Mouse (Mus musculus): ENCODE measurements around the gene Lrrn3. TPM values are rescaled to one million over a fixed set of nuclear protein-coding genes. Genes with fewer than 3 reads are reported as not detected.
A peak's percentile ranks its signal among the peaks of the same experiment; 100 is the strongest.

Gene Lrrn3
- total RNA-seq (2022), result under 1 TPM; 0.22 to 0.29 (median 0.27) TPM

DNA sequence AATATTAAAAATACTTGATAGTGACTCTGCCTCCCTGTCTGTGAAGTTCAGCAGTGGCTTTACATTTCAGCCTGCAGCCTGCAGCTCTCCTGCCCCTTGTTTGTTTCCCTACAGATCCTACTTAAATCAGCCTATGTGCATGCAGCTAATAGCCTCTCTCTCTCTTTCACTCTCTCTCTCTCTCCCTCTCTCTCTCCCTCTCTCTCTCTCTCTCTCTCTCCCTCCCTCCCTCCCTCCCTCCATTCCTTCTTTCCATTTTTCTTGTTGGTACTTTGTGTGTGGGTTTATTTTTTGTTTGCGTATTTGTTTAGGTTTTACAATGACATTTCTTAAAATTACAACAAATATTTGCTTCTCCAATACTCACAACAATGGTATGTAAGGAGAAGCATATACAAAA lies at the start of gene Lrrn3:
Lrrn3 (minus strand) TSS at position 101 of the 400 bp plus-strand sequence.
- no peak for DNase-seq (ENCODE audit: low spot score in 2 of 2)

DNA sequence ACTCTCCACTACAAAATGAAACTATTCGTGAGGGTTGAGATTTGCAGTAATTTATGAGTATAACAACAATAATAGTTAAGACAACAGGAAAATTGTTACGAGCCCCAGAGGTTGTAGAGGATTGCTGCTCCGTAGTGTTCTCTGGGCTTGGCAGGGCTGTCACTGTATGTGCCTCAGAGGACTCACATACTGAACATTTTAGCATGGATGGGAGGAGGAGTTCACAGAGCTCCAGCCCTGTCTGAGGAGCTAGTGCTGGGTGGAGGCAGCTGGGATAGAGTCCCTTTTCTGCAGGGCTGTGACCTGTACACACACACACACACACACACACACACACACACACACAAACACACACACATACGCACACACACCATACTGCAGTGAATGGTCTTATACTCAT lies 42.2 kb upstream of the Lrrn3 start:
- DNase-seq (ENCODE audit: low spot score in 2 of 2), result no peak

DNA sequence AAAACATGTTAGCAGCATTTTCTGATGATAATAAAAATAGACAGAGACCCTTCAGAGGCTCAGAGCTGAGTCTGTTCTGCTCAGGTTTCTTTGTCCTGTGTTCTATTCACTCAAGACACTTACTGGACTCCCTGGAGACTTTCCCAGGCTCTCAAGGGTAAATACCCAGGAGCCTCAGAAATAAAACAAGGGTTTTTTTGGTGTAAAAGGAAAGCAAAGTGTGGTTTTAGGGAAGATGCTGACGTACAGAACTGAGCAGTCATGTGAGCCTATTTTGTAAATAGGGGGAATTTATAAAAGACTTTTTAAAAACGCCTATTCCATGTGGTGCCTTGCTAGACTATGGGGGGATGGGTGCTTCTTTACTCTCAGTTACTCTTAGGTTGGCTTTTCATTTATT lies 40.5 kb upstream of the Lrrn3 start:
- DNase-seq (ENCODE audit: low spot score in 2 of 2), result no peak

DNA sequence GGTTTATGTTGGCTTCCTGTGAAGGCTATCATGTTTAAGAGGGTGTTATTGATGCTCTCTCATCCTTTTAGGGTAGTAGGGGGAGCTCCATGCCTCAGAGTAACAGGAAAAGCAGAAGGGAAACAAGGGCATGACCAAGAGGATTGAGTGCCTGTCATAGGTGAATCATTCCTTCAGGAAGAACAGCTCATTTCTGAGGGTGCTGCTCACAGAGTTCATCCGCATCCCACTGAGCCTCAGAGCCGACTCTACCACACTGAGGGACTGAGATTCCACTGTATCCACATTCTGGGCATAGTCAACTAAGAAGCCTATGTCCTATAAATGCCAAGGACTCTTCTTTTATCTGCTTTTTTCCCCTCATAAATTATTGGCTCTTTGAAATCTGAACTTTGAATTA lies 35.4 kb upstream of the Lrrn3 start:
- no peak for DNase-seq (ENCODE audit: low spot score in 2 of 2)

DNA sequence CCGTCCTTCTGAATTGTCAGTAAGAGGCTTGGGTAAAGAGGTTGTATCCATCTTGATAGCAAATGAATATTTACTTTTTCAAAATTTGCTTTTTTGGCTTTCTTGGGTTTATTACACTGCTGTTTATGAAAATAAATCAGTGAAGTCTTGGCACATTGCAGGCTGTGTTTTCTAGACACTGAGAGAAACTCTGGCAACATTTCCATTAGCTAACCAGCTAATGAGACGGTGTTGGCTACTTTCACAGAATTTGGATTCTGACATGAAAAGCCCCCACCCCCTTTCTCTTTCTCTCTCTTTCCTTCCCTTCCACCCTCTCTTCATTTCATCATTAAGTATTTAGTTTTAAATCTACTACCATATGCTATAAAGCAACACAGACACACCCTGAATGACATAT lies 34.1 kb upstream of the Lrrn3 start:
- DNase-seq (ENCODE audit: low spot score in 2 of 2), result no peak

DNA sequence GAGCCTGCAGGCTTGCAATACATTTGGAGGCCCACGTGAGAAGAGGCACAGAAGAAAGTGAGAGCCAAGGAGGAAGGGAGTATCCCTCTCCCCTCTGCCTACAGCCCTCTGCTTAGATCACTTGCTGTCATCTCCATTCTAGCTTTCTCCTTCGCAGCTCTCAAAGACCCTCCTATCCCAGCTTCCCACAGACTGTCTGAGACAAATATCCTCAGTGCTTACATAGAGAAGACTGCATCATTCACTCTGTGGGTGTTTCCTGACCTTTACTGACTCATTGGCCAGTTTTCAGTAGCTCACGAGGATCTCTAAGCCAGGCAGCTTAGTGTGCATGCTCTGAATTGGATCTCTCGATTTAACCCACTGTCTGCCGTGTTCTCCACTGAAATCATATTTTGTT lies 32.7 kb upstream of the Lrrn3 start:
- DNase-seq (ENCODE audit: low spot score in 2 of 2), result no peak

DNA sequence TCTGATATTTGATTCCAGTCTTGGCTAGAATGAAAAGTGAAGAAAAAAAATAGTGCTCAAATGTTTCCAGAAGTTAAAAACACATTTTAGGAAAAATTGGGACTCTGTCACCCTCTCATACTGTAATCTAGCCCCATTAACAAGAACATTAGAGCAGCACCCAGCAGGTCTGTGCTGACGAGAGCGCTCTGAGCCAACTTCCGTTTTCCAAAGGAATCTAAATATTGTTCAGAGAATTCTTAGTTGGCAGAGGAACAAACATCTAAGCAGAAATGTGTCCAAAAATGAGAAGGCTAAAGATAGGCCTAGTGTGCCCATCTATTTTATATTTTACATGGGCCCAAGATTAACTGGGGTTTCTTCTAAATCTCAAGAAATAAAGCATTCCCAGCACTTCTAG lies 24.4 kb upstream of the Lrrn3 start:
- DNase-seq (ENCODE audit: low spot score in 2 of 2), result no peak

DNA sequence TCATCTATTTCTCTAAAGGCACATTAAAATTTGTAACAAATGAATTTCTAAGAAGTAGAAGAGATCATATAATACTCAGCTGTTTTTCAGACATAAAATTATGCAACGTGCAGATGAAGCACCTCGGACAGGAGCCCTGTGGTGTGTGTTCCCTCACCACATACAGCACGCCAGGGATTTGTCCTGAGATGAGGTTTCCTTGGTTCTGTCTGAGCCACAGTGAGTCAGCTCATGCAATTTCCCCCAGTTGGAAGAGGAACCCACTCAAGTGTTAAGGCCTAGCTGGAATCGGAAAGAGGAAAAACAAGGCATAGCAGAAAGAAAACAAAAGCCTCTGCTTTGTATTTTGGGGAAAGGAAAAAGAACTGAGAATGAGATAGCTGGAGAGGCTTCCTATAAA lies 22.4 kb upstream of the Lrrn3 start:
- DNase-seq (ENCODE audit: low spot score in 2 of 2), result no peak

DNA sequence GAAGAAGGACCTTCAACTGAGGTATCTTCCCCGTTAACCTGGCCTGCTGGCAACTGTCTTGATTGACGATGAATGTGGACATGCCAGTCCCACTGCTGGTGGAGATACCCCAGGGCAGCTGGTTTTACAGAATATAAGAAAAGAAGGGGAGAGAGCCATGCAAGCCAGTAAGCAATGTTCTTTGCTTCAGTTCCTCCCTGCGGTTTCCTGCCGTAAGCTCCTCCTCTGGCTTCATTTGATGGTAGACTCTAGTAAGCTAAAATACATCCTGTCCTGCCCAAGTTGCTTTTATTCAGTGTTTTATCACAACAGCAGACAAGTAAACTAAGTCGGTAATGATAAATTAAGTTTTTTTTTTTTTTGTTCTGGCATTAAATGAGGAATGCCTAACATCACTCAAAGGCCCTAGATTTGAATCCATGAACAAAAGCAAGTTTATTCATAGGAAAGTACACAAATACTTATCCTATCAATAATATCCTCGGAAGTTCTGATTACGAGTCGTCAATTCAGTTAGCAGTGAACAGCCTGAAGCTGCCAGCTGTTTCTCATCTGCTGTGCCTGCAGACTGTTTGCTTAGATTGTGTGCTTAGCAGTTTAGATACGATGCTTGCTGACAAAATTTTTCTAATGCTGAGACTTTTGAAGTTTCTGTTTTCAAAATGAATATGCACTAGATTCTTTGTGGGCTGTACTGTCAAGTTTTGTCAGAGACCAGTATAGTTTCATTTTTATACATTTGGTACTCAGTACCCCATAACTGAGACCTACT lies 14.0 kb upstream of the Lrrn3 start:
- DNase-seq (ENCODE audit: low spot score in 2 of 2), result no peak

DNA sequence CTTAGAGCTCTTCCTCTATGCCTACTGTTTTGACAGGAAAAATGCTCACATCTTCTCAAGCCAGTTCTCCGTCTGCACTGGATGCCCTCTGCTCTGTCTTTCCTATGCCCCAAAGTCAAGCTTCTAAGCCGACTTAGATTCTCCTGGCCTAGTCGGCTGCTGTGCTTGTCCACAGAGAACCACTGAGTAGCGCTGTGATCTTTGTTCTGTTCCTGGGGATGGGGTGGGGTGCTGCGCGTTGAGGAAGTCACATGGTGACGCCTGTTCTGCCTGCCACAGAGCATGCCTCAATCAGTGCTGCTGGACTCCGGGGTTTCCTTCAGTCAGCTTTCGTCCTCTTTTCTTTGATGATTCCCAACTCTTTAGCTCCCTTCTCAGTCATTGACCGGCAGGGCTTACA lies 8.4 kb upstream of the Lrrn3 start:
- DNase-seq (ENCODE audit: low spot score in 2 of 2), result no peak

DNA sequence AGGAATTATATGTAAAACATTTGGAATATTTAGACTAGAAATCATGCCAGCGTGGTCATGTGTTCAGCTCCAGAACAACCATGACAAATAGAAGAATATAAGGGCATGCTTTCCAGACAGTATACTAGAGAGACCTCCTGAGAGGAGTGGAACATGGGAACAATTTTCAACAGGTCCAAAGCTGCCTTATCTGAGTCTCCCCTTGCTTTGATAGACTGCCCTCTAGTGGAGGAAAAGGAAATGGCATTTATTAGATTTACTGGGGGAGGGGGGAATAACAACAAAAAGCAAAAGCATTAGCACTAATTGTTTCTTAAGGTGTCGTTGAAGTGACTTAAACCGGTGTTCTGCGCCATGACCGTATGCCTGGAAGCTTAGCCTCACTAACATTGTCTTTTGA lies 774 bp upstream of the Lrrn3 start:
- DNase-seq (ENCODE audit: low spot score in 2 of 2), result no peak

DNA sequence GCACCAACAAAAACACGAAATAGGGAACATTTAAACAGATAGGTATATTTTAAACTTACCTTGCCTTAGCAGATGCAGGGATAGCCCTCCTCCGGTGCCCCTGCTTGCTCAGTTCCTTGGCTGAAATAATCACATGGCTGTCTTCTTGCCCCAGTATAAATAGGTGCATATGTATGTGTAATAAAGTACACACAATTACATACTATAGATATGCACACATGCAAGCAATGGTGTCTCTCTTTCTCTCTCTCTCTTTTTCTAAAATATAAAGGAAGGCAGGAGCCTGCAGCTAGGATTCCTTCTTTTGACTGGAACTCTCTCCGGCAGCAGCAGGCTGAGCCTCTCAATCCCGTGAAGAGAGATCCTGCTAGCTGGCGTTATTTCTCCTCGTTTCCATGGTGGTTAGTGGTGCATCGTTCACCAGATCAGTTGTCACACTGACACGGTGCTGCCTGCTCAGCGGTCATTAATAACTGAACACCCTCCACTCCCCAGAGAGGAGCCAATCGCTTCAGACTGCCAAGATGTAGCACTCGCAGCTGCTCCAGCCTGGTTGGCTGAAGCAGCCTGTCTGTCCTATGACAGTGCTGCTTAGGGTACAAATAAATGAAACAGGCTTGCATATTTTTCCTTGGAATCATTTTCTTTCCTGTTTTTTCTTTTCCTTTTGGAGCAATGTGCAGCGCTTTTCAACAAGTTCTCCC lies 567 bp downstream of the Lrrn3 start:
- DNase-seq (ENCODE audit: low spot score in 2 of 2), result peak; percentile 6 to 29

DNA sequence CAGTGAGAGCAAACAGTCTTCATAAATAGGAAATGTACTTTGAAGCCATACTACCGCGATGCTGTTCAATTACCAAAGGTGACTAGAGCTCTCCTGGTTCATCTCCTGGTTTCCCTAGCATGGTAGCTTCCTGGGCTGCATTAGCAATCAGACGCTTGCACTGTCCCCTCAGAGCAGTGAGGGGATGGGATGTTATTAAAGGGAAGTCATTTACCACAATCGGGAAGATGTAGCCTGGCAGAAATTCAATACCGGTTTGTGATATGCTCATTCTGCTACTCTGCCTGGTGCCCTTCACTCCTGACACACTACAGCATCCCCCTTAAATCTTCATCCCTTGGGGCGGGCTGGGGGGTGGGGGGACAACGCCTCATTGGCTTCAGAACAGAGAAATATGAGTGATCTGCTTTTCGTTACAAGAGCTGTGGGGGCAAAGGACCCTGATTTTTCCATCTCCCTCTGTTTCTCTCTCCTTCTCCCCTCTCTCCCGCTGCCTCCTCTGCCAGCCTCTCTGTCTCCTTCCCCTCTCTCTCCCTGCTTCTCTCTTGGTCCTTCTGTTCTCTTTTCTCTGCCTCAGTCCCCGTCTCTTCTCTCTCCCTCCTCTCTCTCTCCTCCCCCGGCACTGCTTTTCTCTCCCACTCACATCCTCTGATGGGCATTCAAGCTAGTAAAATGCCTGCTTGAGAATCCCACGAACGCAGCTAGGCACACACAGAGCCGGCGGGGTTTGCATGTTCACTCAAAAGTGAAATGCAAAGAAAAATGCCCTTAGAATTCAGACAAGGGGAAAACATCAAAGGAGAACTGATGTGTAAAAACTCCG lies 1.3 kb downstream of the Lrrn3 start:
- no peak for DNase-seq (ENCODE audit: low spot score in 2 of 2)

DNA sequence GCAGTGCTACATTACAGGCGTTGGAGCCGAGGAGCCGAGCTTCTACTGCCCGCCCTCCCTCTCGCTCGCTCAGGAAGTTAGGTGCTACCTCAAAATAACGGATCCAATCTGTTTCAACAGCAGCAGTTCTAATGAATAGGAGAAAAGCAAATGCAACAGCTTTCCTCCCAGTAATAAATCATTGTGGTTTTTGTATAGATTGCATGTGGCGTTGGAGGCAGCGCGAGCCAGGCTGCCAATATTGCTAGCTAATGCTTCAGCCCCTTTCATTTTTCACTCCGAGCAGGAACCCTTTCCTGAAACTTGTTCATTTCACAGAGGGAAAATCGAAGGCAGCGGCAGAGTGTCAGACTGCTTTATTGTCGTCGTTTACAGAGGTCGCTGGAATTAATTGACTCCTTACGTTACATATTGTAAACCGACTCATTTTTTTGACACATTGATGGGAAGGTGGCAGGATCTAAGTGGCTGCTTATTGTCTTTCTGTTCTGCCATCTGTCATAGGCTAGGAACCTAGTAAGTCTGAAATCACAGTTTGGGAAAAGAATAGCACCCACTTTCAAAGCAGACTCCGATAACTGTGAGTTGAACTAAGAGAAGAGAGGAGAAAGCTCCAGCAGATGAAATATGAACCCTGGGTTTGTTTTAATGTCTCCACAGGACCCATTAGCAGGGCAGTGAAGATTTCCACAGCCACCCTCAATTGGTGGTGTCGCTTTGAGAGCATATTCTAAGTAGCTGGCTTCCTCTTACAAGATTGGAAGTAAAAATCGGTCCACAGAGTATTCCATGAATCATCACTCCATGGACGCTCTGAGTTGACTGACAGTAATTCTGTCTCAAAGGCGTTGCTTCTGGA lies 2.4 kb downstream of the Lrrn3 start:
- DNase-seq (ENCODE audit: low spot score in 2 of 2), result no peak

DNA sequence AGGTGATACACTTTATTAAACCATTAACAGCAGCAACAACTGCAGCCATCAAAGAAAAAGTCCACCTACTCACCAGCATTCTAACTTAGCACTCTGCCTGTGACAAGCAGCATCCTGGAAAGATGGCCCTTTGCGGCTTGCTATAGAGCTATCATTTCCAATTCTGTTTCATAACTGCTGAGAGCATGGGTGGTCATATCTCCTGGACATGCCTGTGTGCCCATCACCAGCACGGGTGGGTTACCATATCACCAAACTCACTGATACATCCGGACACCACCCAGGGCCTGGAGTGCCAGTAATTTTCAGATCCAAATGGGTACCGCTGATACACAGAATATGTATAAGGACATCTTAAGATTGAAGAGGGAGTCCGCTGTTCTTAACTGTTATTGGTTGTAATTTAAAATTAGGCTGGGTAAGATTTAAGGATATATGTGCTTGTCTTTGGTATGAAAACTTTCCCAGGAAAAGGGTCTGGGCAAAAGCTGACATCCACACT lies 3.1 kb downstream of the Lrrn3 start:
- no peak for DNase-seq (ENCODE audit: low spot score in 2 of 2)

DNA sequence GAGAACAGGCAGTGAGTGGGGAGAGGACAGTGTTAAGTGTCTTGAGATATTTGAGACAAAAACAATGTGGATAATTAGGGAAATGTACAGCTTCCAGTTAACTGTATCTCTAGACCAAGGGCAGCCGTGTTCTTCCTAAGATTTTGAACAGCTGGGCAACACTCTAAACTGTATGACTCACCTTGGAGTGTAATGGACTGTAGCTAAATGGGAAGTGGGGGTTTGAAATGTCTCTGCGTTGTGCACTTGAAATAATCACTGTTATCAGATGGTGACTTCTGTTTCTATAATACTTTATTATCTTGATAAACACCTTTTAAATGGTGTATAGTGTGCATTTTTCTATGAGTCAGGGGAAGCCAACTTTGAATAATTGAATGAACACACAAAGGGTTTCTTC lies 4.7 kb downstream of the Lrrn3 start:
- DNase-seq (ENCODE audit: low spot score in 2 of 2), result no peak

DNA sequence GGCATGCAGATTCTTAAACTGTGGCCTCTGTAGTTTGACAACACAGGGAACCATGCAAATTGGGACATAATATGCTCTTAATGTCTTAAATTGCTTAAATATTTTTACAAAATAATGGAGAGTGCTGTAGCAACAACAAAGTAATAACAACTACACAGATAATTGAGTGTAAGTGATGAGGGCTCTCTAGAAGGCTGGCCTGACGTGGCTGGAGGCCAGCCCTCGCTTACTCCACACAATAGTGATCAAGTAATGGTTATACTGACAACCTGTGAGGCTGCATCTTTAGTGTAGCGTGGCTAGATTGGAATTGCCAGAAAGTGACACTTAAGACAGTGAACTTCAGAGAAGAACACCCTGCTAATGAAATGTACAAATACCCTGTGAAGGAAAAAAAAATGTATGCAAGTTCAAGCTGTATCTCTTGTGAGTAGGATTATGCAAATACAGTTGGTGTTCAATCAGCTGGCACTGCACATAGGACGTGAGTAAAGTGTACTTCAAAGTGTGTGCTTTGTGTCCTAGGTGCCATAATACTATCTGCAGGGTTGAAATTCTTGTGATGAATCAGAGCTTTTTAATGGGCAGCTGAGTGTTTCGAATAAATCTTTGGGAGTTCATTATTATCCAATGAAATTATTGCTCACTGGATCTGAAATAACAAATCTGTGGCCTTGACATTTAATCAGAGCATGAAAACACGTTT lies 17.0 kb downstream of the Lrrn3 start:
- no peak for DNase-seq (ENCODE audit: low spot score in 2 of 2)

DNA sequence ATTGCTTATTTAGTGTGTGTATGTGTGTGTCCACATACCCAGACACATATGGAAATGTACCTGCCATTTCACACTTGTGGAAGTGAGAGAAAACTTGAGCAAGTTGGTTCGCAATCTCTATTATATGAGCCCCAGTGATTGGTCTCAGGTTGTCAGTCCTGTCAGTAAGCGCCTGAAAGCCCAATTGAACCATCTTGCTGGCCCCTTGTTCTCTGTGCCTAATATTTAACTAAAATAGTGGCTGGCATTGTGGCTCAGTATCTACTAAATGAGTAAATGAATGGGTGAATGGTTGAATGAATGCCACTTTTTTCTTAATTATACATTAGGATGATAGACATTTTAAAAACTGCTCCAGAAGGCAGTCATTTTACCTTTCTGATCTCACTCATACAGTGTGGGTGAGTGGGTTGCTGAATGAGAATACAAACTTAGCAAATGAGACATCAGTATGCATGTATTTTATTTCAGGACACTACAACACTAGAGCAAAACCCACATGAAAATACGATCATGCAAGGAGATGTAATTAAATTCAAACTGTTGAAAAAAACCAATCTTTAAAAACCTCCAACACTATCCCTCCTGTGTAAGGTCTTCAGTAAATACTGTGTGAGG lies 17.7 kb downstream of the Lrrn3 start:
- DNase-seq (ENCODE audit: low spot score in 2 of 2), result no peak

DNA sequence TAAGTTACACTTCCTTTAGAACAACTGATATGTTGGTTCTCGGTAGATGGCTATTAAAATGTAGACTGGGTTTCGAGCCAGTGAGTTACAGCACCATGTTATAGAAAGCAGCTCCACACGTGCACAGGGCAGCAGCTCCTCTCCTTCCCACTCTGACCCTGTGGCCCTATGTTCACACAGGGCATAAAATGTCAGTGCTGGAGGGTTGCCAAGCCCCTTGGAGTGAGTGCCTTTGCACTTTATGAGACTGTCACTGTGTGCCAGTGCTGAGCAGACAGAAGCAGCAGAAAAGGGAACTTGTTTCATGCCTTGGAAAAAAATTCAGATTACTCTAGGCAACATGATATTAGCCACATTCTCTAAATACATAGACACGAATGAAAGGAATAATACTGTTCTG lies 47.8 kb downstream of the Lrrn3 start:
- DNase-seq (ENCODE audit: low spot score in 2 of 2), result peak; percentile 34 to 50

All from gastrocnemius, adult 8-10 months (tissue).